Mouse (Mus musculus) CH12.LX (cell line): Measurements from ENCODE around the gene Kntc1. TPM values are rescaled to one million over a fixed set of nuclear protein-coding genes. Genes with fewer than 3 reads are reported as not detected.
A peak's percentile ranks its signal among the peaks of the same experiment; 100 is the strongest.

ENCODE experiments used
- DNase-seq: peaks from one replicate; pipeline ENCODE4 v3.0.0-alpha.2; 2013; ENCODE audit errors: extremely low read depth
- H3K27ac ChIP-seq: 2 replicates; pipeline ENCODE4 v1.5.1; 2012; ENCODE audit warnings: low read depth, mild to moderate bottlenecking, control low read depth, moderate library complexity; ENCODE audit not compliant: insufficient read depth
- H3K27me3 ChIP-seq: replicated peaks from 2 replicates; pipeline ENCODE3; 2012; ENCODE audit warnings: inconsistent platforms
- H3K36me3 ChIP-seq, 2 experiments: replicated peaks in 1 of 2; 2 replicates each; pipeline versions ENCODE3 to v1.6.1; 2012; ENCODE audit warnings: inconsistent platforms in 1 of 2, low read length in 1 of 2, mild to moderate bottlenecking in 1 of 2, mixed read lengths in 1 of 2, moderate library complexity in 1 of 2; ENCODE audit not compliant: control insufficient read depth in 1 of 2, insufficient read depth in 1 of 2
- H3K4me1 ChIP-seq, 2 experiments: 2 replicates each; pipeline ENCODE4 v1.6.1; 2012; ENCODE audit warnings: inconsistent platforms in 1 of 2, moderate library complexity in 1 of 2; ENCODE audit not compliant: insufficient read depth in 2 of 2, control insufficient read depth in 1 of 2
- H3K4me2 ChIP-seq: 2 replicates; pipeline ENCODE4 v1.6.1; 2012; ENCODE audit warnings: low read depth, mild to moderate bottlenecking, control low read depth; ENCODE audit not compliant: poor library complexity, insufficient read depth, severe bottlenecking
- H3K4me3 ChIP-seq, 3 experiments: fragments of 150-350 bp in 1 of 3; sonication (generic) in 1 of 3; replicated peaks in 1 of 3; 2 replicates each; pipeline versions ENCODE3 to v1.5.1; 2011 to 2012; ENCODE audit warnings: low read depth in 2 of 3, low read length in 2 of 3, mild to moderate bottlenecking in 2 of 3, moderate library complexity in 2 of 3, control low read depth in 1 of 3, improper control_type of control experiment in 1 of 3, inconsistent platforms in 1 of 3, mixed read lengths in 1 of 3; ENCODE audit not compliant: poor library complexity in 1 of 3
- H3K79me2 ChIP-seq: replicated peaks from 2 replicates; pipeline ENCODE4 v1.6.1; 2012; ENCODE audit warnings: mild to moderate bottlenecking, moderate library complexity; ENCODE audit not compliant: control insufficient read depth, poor library complexity, insufficient read depth, severe bottlenecking; ENCODE audit errors: extremely low read depth
- H3K9ac ChIP-seq: 2 replicates; pipeline ENCODE4 v1.6.1; 2012; ENCODE audit warnings: low read depth, mild to moderate bottlenecking, control low read depth, moderate library complexity; ENCODE audit not compliant: insufficient read depth
- H3K9me3 ChIP-seq: replicated peaks from 2 replicates; pipeline ENCODE3; 2012; ENCODE audit warnings: low read length, inconsistent platforms, mixed read lengths
- BHLHE40 ChIP-seq: IDR thresholded peaks from 2 replicates; pipeline ENCODE4 v1.6.1; 2011; ENCODE audit warnings: mild to moderate bottlenecking, low read depth, low read length, improper control_type of control experiment
- CHD1 ChIP-seq: IDR thresholded peaks from 2 replicates; pipeline ENCODE4 v1.6.1; 2012; ENCODE audit warnings: low read depth, low read length, improper control_type of control experiment, inconsistent platforms
- CTCF ChIP-seq, 2 experiments: IDR thresholded peaks in 1 of 2; conservative IDR thresholded peaks in 1 of 2; 2 replicates each; pipeline ENCODE4 v1.5.1; 2011 to 2012; ENCODE audit warnings: low read depth in 2 of 2, low read length in 2 of 2, improper control_type of control experiment in 1 of 2, inconsistent platforms in 1 of 2, mild to moderate bottlenecking in 1 of 2, moderate library complexity in 1 of 2
- ELF1 ChIP-seq: IDR thresholded peaks from 2 replicates; pipeline ENCODE4 v1.6.1; 2014; ENCODE audit warnings: low read depth, mild to moderate bottlenecking, inconsistent platforms, low read length, improper control_type of control experiment
- ETS1 ChIP-seq: conservative IDR thresholded peaks from 2 replicates; pipeline ENCODE4 v1.6.1; 2012; ENCODE audit warnings: low read depth, mild to moderate bottlenecking, inconsistent platforms, low read length, improper control_type of control experiment, moderate library complexity
- GABPA ChIP-seq: IDR thresholded peaks from 2 replicates; pipeline ENCODE4 v1.6.1; 2012; ENCODE audit warnings: low read depth, low read length, improper control_type of control experiment, inconsistent platforms; ENCODE audit not compliant: insufficient replicate concordance
- IRF4 ChIP-seq: IDR thresholded peaks from 2 replicates; pipeline ENCODE4 v1.6.1; 2014; ENCODE audit warnings: low read depth, mild to moderate bottlenecking, inconsistent platforms, low read length, improper control_type of control experiment
- JUN ChIP-seq: IDR thresholded peaks from 2 replicates; pipeline ENCODE4 v1.6.1; 2011; ENCODE audit warnings: low read depth, mild to moderate bottlenecking, low read length, improper control_type of control experiment, moderate library complexity; ENCODE audit not compliant: insufficient read depth
- MAZ ChIP-seq: IDR thresholded peaks from 2 replicates; pipeline ENCODE4 v1.6.1; 2012; ENCODE audit warnings: low read depth, mild to moderate bottlenecking, inconsistent platforms, low read length, improper control_type of control experiment, moderate library complexity
- MEF2A ChIP-seq: IDR thresholded peaks from 2 replicates; pipeline ENCODE4 v1.6.1; 2014; ENCODE audit warnings: low read depth, mild to moderate bottlenecking, inconsistent platforms, low read length, improper control_type of control experiment, borderline replicate concordance
- MXI1 ChIP-seq: IDR thresholded peaks from 2 replicates; pipeline ENCODE4 v1.6.1; 2011; ENCODE audit warnings: mild to moderate bottlenecking, low read depth, low read length, improper control_type of control experiment
- MYC ChIP-seq: IDR thresholded peaks from 2 replicates; pipeline ENCODE4 v1.6.1; 2011; ENCODE audit warnings: low read depth, mild to moderate bottlenecking, improper control_type of control experiment, low read length
- NELFE ChIP-seq: IDR thresholded peaks from 2 replicates; pipeline ENCODE4 v1.6.1; 2011; ENCODE audit warnings: low read depth, low read length, improper control_type of control experiment
- NRF1 ChIP-seq: IDR thresholded peaks from 2 replicates; pipeline ENCODE4 v1.6.1; 2014; ENCODE audit warnings: low read depth, mild to moderate bottlenecking, inconsistent platforms, low read length, improper control_type of control experiment, moderate library complexity
- POLR2A ChIP-seq: IDR thresholded peaks from 2 replicates; pipeline ENCODE4 v1.6.1; 2011; ENCODE audit warnings: low read depth, mild to moderate bottlenecking, improper control_type of control experiment, low read length
- POLR2AphosphoS2 ChIP-seq: IDR thresholded peaks from 2 replicates; pipeline ENCODE4 v1.6.1; 2011; ENCODE audit warnings: low read depth, low read length, improper control_type of control experiment
- SMC3 ChIP-seq: IDR thresholded peaks from 2 replicates; pipeline ENCODE4 v1.6.1; 2011; ENCODE audit warnings: low read depth, low read length, improper control_type of control experiment
- TCF12 ChIP-seq: IDR thresholded peaks from 2 replicates; pipeline ENCODE4 v1.6.1; 2014; ENCODE audit warnings: low read depth, mild to moderate bottlenecking, inconsistent platforms, low read length, improper control_type of control experiment
- UBTF ChIP-seq: IDR thresholded peaks from 2 replicates; pipeline ENCODE4 v1.6.1; 2012; ENCODE audit warnings: low read depth, mild to moderate bottlenecking, inconsistent platforms, low read length, improper control_type of control experiment, moderate library complexity
- USF1 ChIP-seq: IDR thresholded peaks from 2 replicates; pipeline ENCODE4 v1.6.1; 2014; ENCODE audit warnings: low read depth, mild to moderate bottlenecking, inconsistent platforms, low read length, improper control_type of control experiment
- ZMIZ1 ChIP-seq: IDR thresholded peaks from 2 replicates; pipeline ENCODE4 v1.6.1; 2012; ENCODE audit warnings: low read depth, mild to moderate bottlenecking, inconsistent platforms, low read length, improper control_type of control experiment
- dilution Hi-C: fragments of 300-500 bp; cut with MboI; formaldehyde crosslinking; loops from 2 replicates; pipeline ENCODE4 v1.14.3; 2020; ENCODE audit warnings: low sequenced_read_pairs; ENCODE audit not compliant: extremely low pct_unique_long_range_greater_than_20kb, extremely low pct_ligation_motif_present
- in situ Hi-C: fragments of 300-500 bp; cut with MboI; formaldehyde crosslinking; loops from 3 replicates; pipeline ENCODE4 v1.14.3; 2019; ENCODE audit warnings: low sequenced_read_pairs, low pct_ligation_motif_present, low pct_unique_long_range_greater_than_20kb, mixed read lengths
- polyA plus RNA-seq: library from polyadenylated mRNA; unstranded; fragments of >175 nt; gene quantifications from 2 replicates; pipeline ENCODE4 v1.2.1, GENCODE M21; 2012; ENCODE audit warnings: low read depth; ENCODE audit not compliant: insufficient read length
- total RNA-seq, 2 experiments: library from RNA; depleted of rRNA; stranded (reverse); fragments of 300-350 nt in 1 of 2; fragments of >200 nt in 1 of 2; gene quantifications; 2 replicates each; pipeline ENCODE4 v1.2.3; 2012 to 2014

The Kntc1 gene
- total and polyA plus RNA-seq, 3 experiments = 30.4 to 37.4 (median 30.5) TPM

DNA sequence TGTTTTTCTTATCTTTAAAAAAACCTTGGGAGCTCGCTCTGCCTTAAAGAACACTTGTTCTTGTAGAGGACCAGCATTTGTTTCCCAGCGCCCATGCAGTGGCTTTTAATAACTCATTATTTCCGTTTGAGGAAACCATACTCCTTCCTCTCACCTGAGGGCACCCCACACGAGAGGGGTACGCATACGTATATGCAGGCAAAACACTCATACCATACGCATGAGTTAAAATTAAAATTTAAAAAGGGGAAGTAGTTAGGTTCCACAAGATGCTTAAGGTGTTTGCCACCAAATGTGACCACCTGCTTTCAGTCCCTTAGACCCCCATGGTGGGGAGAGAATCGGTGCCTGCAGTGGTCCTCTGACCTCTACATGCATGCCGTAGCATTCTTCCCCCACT, 23.9 kb downstream of the Kntc1 start:
- H3K4me1 ChIP-seq = peaks cover 0 to 12% of the 10 kb centered on the region in 2 experiments; a peak in 2 of 4 replicates
- H3K27me3 ChIP-seq = no peaks in the 10 kb centered on the region
- TF ChIP-seq GABPA (no peak), MYC (no peak), NELFE (no peak), SMC3 (no peak), BHLHE40 (peak; percentile 50)
- no peak overlapping the region for H3K27ac ChIP-seq
- in situ Hi-C loops (no loop called here), dilution Hi-C loops (no loop called here)
- no peak overlapping the region for H3K4me3 ChIP-seq
- no peak overlapping the region for H3K9ac ChIP-seq
- H3K4me2 ChIP-seq = no peak overlapping the region
- H3K36me3 ChIP-seq = peaks cover 64 to 87% of the 10 kb centered on the region in 2 experiments
- peak; percentile 22 for DNase-seq
- H3K79me2 ChIP-seq = no peaks in the 10 kb centered on the region
- no peaks in the 10 kb centered on the region for H3K9me3 ChIP-seq

DNA sequence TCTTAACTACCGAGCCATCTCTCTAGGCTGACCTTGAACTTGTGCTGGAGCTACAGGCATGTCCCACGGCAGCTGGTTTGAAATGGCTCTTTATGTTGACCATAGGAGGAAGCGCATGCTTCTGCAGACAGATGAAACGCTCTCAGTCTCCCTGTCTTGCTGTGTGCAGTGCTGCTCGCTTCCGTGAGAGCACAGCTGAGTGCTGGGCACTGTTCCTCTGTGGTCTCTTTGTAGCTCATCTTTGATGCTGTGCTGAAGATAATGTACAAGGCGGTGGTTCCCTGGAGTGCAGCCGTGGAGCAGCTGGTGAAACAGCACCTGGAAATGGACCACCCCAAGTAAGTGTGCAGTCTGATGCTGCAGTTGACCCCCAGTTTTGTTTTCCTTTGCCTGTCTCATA, 31.2 kb downstream of the Kntc1 start:
- dilution Hi-C loops = no loop called here
- TF ChIP-seq UBTF (no peak), SMC3 (no peak), IRF4 (no peak), CHD1 (no peak), NRF1 (no peak), MXI1 (no peak), MAZ (no peak), POLR2A (no peak), USF1 (no peak), ZMIZ1 (no peak), ETS1 (no peak), CTCF (conservative IDR thresholded peaks at IDR 0.05 in 1 of 2, IDR thresholded peaks at IDR 0.05 in 1 of 2; ENCODE audit: low read depth in 2 of 2, low read length in 2 of 2) (no peak), GABPA (no peak), POLR2AphosphoS2 (no peak), MEF2A (no peak), MYC (no peak), TCF12 (no peak), JUN (no peak), ELF1 (no peak)
- H3K9me3 ChIP-seq = no peaks in the 10 kb centered on the region
- DNase-seq = no peak
- no peak overlapping the region for H3K4me3 ChIP-seq
- in situ Hi-C loops = no loop called here
- H3K4me2 ChIP-seq = no peak overlapping the region
- H3K27ac ChIP-seq = no peak overlapping the region
- H3K79me2 ChIP-seq = no peaks in the 10 kb centered on the region; the same call in 1 of the 2 replicates
- no peak overlapping the region for H3K9ac ChIP-seq
- no peaks in the 10 kb centered on the region for H3K27me3 ChIP-seq
- no peaks in the 10 kb centered on the region; a peak in 1 of 4 replicates for H3K4me1 ChIP-seq
- peaks cover 68 to 99% of the 10 kb centered on the region in 2 experiments for H3K36me3 ChIP-seq
